Mouse (Mus musculus): ENCODE measurements at regions not wholly inside any gene's neighbourhood (a gene's known extent, or its start where the extent isn't known, plus 50 kb on each side); places are given as distances from the start of the nearest gene placed in this dataset.

DNA sequence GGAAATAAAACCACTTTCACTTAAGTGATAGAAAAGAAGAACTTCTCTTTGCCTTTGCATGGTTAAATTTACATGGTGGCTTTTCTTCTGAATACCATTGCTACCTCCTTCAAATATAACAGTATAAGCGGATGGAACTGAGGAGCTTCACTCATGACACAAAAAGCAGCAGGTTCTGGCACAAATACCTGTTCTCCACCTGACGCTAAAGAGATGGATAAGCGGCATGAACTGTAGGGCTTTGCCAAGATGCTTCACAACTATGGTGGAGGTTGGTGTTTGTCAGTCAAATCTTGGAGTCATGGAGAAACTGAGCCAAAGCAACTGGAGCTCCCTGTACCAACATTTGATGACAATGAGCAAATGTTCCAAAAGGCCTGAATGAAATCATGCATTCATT lies 1085.2 kb upstream of the Epha7 start:
- no peak for TF ChIP-seq CTCF (IDR thresholded peaks at IDR 0.05; ENCODE audit: borderline replicate concordance, insufficient read depth, low read depth, low read length)
- no peak for TF ChIP-seq POLR2A (IDR thresholded peaks at IDR 0.05; ENCODE audit: borderline replicate concordance, insufficient read depth, low read length)

Data from cerebellum, adult 2 months (tissue).